8 mouse cellular contexts compared by ENCODE assay signal in genomic region chr6:73010073-73010472, GRCm38 (mm10). TPM values are rescaled to one million over a fixed set of nuclear protein-coding genes. Genes with fewer than 3 reads are reported as not detected.
DNase-seq lines count a peak whose midpoint lies in the region; ATAC-seq and TF ChIP-seq lines count a peak whose summit lies in the region.

No protein-coding gene starts in this region.

- peak; percentile 36 for DNase-seq in midbrain, embryonic 14.5 days
- peak; percentile 64 for DNase-seq in forelimb bud, embryonic 11.5 days (ENCODE audit: low read depth, low spot score)
- DNase-seq in kidney, postnatal 10 days, result peak; percentile 89
- DNase-seq in lung, adult 2 months, result peak; percentile 81
- peak; percentile 53 for DNase-seq in right cerebral cortex, postnatal 14 days
- peak; percentile 78 for DNase-seq in urinary bladder, postnatal 14 days (ENCODE audit: low spot score)

- H3K4me2 ChIP-seq in midbrain, embryonic 14.5 days (ENCODE audit: low read length), result no peak overlapping the region
- H3K4me2 ChIP-seq in midbrain, embryonic 13.5 days (replicated peaks), result no peak overlapping the region

- H3K9me3 ChIP-seq in midbrain, embryonic 14.5 days (ENCODE audit: control insufficient read depth, low read length), result no peaks in the 10 kb centered on the region
- no peaks in the 10 kb centered on the region for H3K9me3 ChIP-seq in midbrain, embryonic 13.5 days

- no peaks in the 10 kb centered on the region for H3K27me3 ChIP-seq in midbrain, embryonic 14.5 days (ENCODE audit: control insufficient read depth, insufficient read depth, low read length)
- no peaks in the 10 kb centered on the region for H3K27me3 ChIP-seq in midbrain, embryonic 13.5 days

- H3K36me3 ChIP-seq in midbrain, embryonic 14.5 days (ENCODE audit: control insufficient read depth, insufficient read depth, low read length), result no peaks in the 10 kb centered on the region
- H3K36me3 ChIP-seq in midbrain, embryonic 13.5 days, result no peaks in the 10 kb centered on the region

- TF ChIP-seq POLR2A in bone marrow macrophage, adult 2 months (IDR thresholded peaks at IDR 0.05; ENCODE audit: borderline replicate concordance, low read depth, low read length), result no peak
- TF ChIP-seq POLR2A in lung, adult 2 months (IDR thresholded peaks at IDR 0.05; ENCODE audit: borderline replicate concordance, extremely low read depth, low read depth, low read length), result no peak

- no peak overlapping the region for H3K9ac ChIP-seq in midbrain, embryonic 14.5 days (replicated peaks; ENCODE audit: low read length)
- H3K9ac ChIP-seq in midbrain, embryonic 13.5 days (replicated peaks), result no peak overlapping the region

- no peaks in the 10 kb centered on the region for H3K4me1 ChIP-seq in midbrain, embryonic 14.5 days (ENCODE audit: control insufficient read depth, insufficient read depth, low read length)
- 0 out of 2 replicates have a peak, but pooled peaks cover 2% of the 10 kb centered on the region for H3K4me1 ChIP-seq in midbrain, embryonic 13.5 days (replicated peaks)
- peaks cover 6% of the 10 kb centered on the region for H3K4me1 ChIP-seq in bone marrow macrophage, adult 2 months (ENCODE audit: control insufficient read depth, insufficient read depth, low read length)
- H3K4me1 ChIP-seq in lung, adult 2 months (ENCODE audit: control insufficient read depth, insufficient read depth, low read length), result no peaks in the 10 kb centered on the region

- 42% methylated on average over 6 of the region's 6 CpGs for WGBS in midbrain, embryonic 14.5 days
- WGBS in midbrain, embryonic 13.5 days, result 43% methylated on average over 6 of the region's 6 CpGs
- 28% methylated on average over 6 of the region's 6 CpGs for WGBS in lung, adult 2 months

- H3K27ac ChIP-seq in midbrain, embryonic 14.5 days (replicated peaks; ENCODE audit: low read depth, low read length), result no peak overlapping the region
- no peak overlapping the region for H3K27ac ChIP-seq in midbrain, embryonic 13.5 days
- H3K27ac ChIP-seq in bone marrow macrophage, adult 2 months (ENCODE audit: insufficient read depth, low read depth, low read length), result no peak overlapping the region

- ATAC-seq in midbrain, embryonic 14.5 days (ENCODE audit: low FRiP score, low TSS enrichment), result no peak
- ATAC-seq in midbrain, embryonic 13.5 days, result no peak

- peak; percentile 76 for TF ChIP-seq CTCF in bone marrow macrophage, adult 2 months (IDR thresholded peaks at IDR 0.05; ENCODE audit: low read depth, low read length)
- peak; percentile 84 for TF ChIP-seq CTCF in lung, adult 2 months (IDR thresholded peaks at IDR 0.05; ENCODE audit: insufficient read depth, low read length)

- no peak overlapping the region for H3K4me3 ChIP-seq in midbrain, embryonic 14.5 days (replicated peaks; ENCODE audit: low read depth, low read length)
- no peak overlapping the region for H3K4me3 ChIP-seq in midbrain, embryonic 13.5 days (replicated peaks)
- no peak overlapping the region for H3K4me3 ChIP-seq in bone marrow macrophage, adult 2 months (ENCODE audit: insufficient read depth, low read length)
- H3K4me3 ChIP-seq in lung, adult 2 months (replicated peaks; ENCODE audit: extremely low read depth, low read depth, low read length), result no peak overlapping the region

RNA-seq across cellular contexts. Expression of gene Tmsb10, which starts 51.5 kb away (rescaled TPM):
- polyA plus RNA-seq in midbrain, embryonic 14.5 days (2014; fragmentation: Nextera tagmentation; extraction: Ambion mirVana), result 5,692 and 7,005 TPM in 2 replicates
- polyA plus RNA-seq in midbrain, embryonic 13.5 days (2015; fragmentation: Nextera tagmentation; extraction: Ambion mirVana), result 4,994 and 5,054 TPM in 2 replicates
- 394 and 410 TPM in 2 replicates for polyA plus RNA-seq in bone marrow macrophage, adult 2 months (2012; ENCODE audit: insufficient read depth, insufficient read length, missing spikeins)
- 76.1 and 85.7 TPM in 2 replicates for polyA plus RNA-seq in lung, adult 2 months (2012; rRNA removed)

Comparison
In these comparisons a context has a peak if more than half of its experiments do, and no peak if none do; other contexts are left out.
1. DNase-seq: peak in every context shown above with its lines; median percentile 89 in kidney, postnatal 10 days; 81 in lung, adult 2 months; 78 in urinary bladder, postnatal 14 days; 64 in forelimb bud, embryonic 11.5 days; 53 in right cerebral cortex, postnatal 14 days; 36 in midbrain, embryonic 14.5 days.
2. RNA of gene Tmsb10, which starts 51.5 kb away (polyA plus RNA-seq): 5,692 to 7,005 TPM in midbrain, embryonic 14.5 days and 4,994 to 5,054 TPM in midbrain, embryonic 13.5 days; 394 to 410 TPM in bone marrow macrophage, adult 2 months and 76.1 to 85.7 TPM in lung, adult 2 months; every median in the first group is over 10 times any median in the second.